ENCODE assay signal across 8 mouse cellular contexts in the genomic region with DNA sequence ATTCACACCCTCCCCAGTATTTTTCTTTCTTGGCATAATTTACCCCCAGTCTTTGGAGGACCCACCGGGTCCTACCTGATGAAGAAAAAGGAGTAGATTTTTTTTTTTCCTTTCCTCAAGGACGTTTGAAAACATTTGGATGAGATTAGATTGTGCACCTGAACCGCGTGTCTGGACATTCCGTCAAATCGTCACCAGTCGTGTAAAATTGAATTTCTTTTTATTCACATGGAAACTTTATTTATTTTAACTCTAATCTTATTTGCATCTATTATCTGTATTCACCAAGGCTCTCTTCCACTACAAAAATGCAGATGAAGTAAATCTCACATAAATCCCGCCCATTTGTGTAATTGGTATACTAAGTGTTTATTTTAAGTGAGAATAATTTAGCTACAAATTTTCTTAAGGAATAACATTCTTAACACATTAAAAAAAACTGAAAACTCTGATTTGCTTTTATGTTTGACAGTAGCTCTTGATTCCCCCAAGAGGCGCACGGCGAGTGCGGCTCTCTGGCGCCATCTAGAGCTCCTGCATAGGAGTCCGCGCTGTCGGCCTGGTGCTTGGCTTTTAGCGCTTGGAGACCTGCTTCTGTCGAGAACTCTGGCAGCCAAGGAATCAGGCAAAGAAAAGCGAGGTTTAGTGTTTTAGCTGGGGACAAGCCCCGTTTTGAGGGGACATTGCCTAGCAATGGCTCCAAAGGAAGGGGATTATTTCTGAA. TPM values are rescaled to one million over a fixed set of nuclear protein-coding genes. Genes with fewer than 3 reads are reported as not detected.
DNase-seq lines count a peak whose midpoint lies in the region; ATAC-seq lines count a peak whose summit lies in the region.

No protein-coding gene starts in this region.

- no peaks in the 10 kb centered on the region for H3K9me3 ChIP-seq in forebrain, embryonic 14.5 days (replicated peaks; ENCODE audit: control insufficient read depth, low read length)

- under 1% methylated on average over 20 of the region's 20 CpGs for WGBS in forebrain, embryonic 14.5 days

- H3K27ac ChIP-seq in forebrain, embryonic 14.5 days (ENCODE audit: low read depth, low read length): peak overlapping the region; percentile 92

- H3K36me3 ChIP-seq in forebrain, embryonic 14.5 days (ENCODE audit: control insufficient read depth, insufficient read depth, low read length): peaks cover 10% of the 10 kb centered on the region; the same call in 1 of the 2 replicates

- H3K4me3 ChIP-seq in forebrain, embryonic 14.5 days (ENCODE audit: low read depth, low read length): peak overlapping the region; percentile 34

- peak overlapping the region; percentile 55 for H3K4me2 ChIP-seq in forebrain, embryonic 14.5 days (ENCODE audit: low read length)

- peak; percentile 69 for ATAC-seq in forebrain, embryonic 14.5 days
- ATAC-seq in neutrophil, adult 5-6 weeks (ENCODE audit: extremely low read depth, insufficient number of reproducible peaks, low FRiP score, poor library complexity, severe bottlenecking): peak; percentile 79

- H3K9ac ChIP-seq in forebrain, embryonic 14.5 days (ENCODE audit: low read length): peak overlapping the region; percentile 72

- DNase-seq in ES-CJ7 (ENCODE audit: low read depth, low spot score): peak; percentile 93
- peak; percentile 76 for DNase-seq in cerebellum, adult 11 months
- peak; percentile 96 for DNase-seq in forebrain, embryonic 14.5 days (ENCODE audit: low spot score)
- DNase-seq in heart, postnatal 25 days (ENCODE audit: low spot score): peak; percentile 64
- peak; percentile 86 for DNase-seq in layer of hippocampus, adult 11-12 months (ENCODE audit: low spot score)
- DNase-seq in lung, adult 18-20 months: peak; percentile 83 to 87
- DNase-seq in thymus, adult 18-20 months: peak; percentile 68 to 71

- intact Hi-C loops in heart, postnatal 25 days (cut with DNase I): loop anchor here (1.0 to 10.0 kb wide), 7 partner anchors 63 to 1403 kb away; a partner anchor contains a TSS

- H3K27me3 ChIP-seq in forebrain, embryonic 14.5 days (replicated peaks; ENCODE audit: control insufficient read depth, insufficient read depth, low read length): peaks cover 47% of the 10 kb centered on the region

- H3K4me1 ChIP-seq in forebrain, embryonic 14.5 days (ENCODE audit: control insufficient read depth, insufficient read depth, low read length): peaks cover 14% of the 10 kb centered on the region; the same call in 1 of the 2 replicates

RNA-seq across cellular contexts. Expression of a gene that starts 6.6 kb away (rescaled TPM):
- 10.9 and 12.2 TPM in 2 replicates for polyA plus RNA-seq in forebrain, embryonic 14.5 days (2014; fragmentation: Nextera tagmentation; extraction: Ambion mirVana)
- total RNA-seq in heart, postnatal 25 days (2021): not detected
- not detected in 2 replicates for total RNA-seq in neutrophil, adult 5-6 weeks (2017)

RNA-seq across cellular contexts. Expression of a gene that starts 34.1 kb away (rescaled TPM):
- polyA plus RNA-seq in forebrain, embryonic 14.5 days (2014; fragmentation: Nextera tagmentation; extraction: Ambion mirVana): 6.2 and 7.2 TPM in 2 replicates
- total RNA-seq in heart, postnatal 25 days (2021): 10 to 100 TPM; 19.0 to 21.7 TPM
- total RNA-seq in neutrophil, adult 5-6 weeks (2017): 7.0 and 19.9 TPM in 2 replicates

RNA-seq across cellular contexts. Expression of a gene that starts 34.2 kb away (rescaled TPM):
- polyA plus RNA-seq in forebrain, embryonic 14.5 days (2014; fragmentation: Nextera tagmentation; extraction: Ambion mirVana): 23.4 and 25.9 TPM in 2 replicates
- total RNA-seq in heart, postnatal 25 days (2021): 10 to 100 TPM; 13.4 to 14.7 TPM
- 41.3 and 42.6 TPM in 2 replicates for total RNA-seq in neutrophil, adult 5-6 weeks (2017)

RNA-seq across cellular contexts. Expression of a gene that starts 59.6 kb away (rescaled TPM):
- polyA plus RNA-seq in forebrain, embryonic 14.5 days (2014; fragmentation: Nextera tagmentation; extraction: Ambion mirVana): 80.9 and 92.9 TPM in 2 replicates
- total RNA-seq in heart, postnatal 25 days (2021): 10 to 100 TPM; 44.6 to 48.3 TPM
- 25.4 and 29.8 TPM in 2 replicates for total RNA-seq in neutrophil, adult 5-6 weeks (2017)

Comparison
In these comparisons a context has a peak if more than half of its experiments do, and no peak if none do; other contexts are left out.
1. Peak in every context shown above with its lines: DNase-seq, ATAC-seq, H3K4me3 ChIP-seq and H3K27ac ChIP-seq.